Mouse (Mus musculus) adrenal gland, postnatal 14 days (tissue): Measurements from ENCODE around the gene Pglyrp1. TPM values are rescaled to one million over a fixed set of nuclear protein-coding genes. Genes with fewer than 3 reads are reported as not detected.
A peak's percentile ranks its signal among the peaks of the same experiment; 100 is the strongest.
"Not testable (repeated sequence)": the region's sequence is repeated elsewhere in the genome, so short reads cannot be mapped to it uniquely, and the experiment has no call there.

Experiments
- DNase-seq: peaks from one replicate; pipeline ENCODE4 v3.0.0; 2021; ENCODE audit warnings: mixed read lengths
- long read RNA-seq, 2 experiments: library from polyadenylated mRNA; stranded (forward); transcript quantifications; one replicate each; pipeline ENCODE4 v2.0.0; 2021
- total RNA-seq: library from RNA; stranded (reverse); gene quantifications from 2 replicates; pipeline ENCODE4 v1.2.3, GENCODE M21; 2021

Pglyrp1 gene
- total RNA-seq = 2.3 and 4.5 TPM in 2 replicates
- long read RNA-seq, experiment 1, partial matches to known transcripts = 0 of 1 reads
- long read RNA-seq, experiment 1, other reads (novel, unspliced or antisense) = 0 of 1 reads
- long read RNA-seq, experiment 2 = 0 reads

- DNase-seq = not testable (repeated sequence)
These were observed at the start of gene Pglyrp1 for GRCm38 (mm10) chr7:18871031-18871430. Pglyrp1 (plus strand) TSS chr7:18871331.

GRCm38 (mm10) chr7:18821507-18821906 is 49.6 kb upstream of the Pglyrp1 start, which contains the start of gene Psg17:
Psg17 (minus strand) TSS chr7:18821607.
- DNase-seq = no peak

GRCm38 (mm10) chr7:18827792-18828546 is 43.2 kb upstream of the Pglyrp1 start:
- DNase-seq = no peak

GRCm38 (mm10) chr7:18828592-18828991 is 42.5 kb upstream of the Pglyrp1 start:
- peak; percentile 11 for DNase-seq

GRCm38 (mm10) chr7:18829545-18829944 is 41.6 kb upstream of the Pglyrp1 start:
- no peak for DNase-seq

- DNase-seq = peak; percentile 21
These were observed 38.8 kb upstream of the Pglyrp1 start for GRCm38 (mm10) chr7:18832298-18832697.

- DNase-seq = peak; percentile 17
These were observed 31.3 kb upstream of the Pglyrp1 start, which contains the start of gene Mill2 for GRCm38 (mm10) chr7:18839865-18840264. Mill2 (plus strand) TSS chr7:18839966.

GRCm38 (mm10) chr7:18840386-18841173 is 30.6 kb upstream of the Pglyrp1 start:
- peak; percentile 52 for DNase-seq

- no peak for DNase-seq
These were observed 30.0 kb upstream of the Pglyrp1 start for GRCm38 (mm10) chr7:18841174-18841567.

GRCm38 (mm10) chr7:18844811-18845210 is 26.3 kb upstream of the Pglyrp1 start:
- no peak for DNase-seq

- no peak for DNase-seq
These were observed 22.7 kb upstream of the Pglyrp1 start for GRCm38 (mm10) chr7:18848395-18848794.

GRCm38 (mm10) chr7:18858310-18858916 is 12.7 kb upstream of the Pglyrp1 start:
- no peak for DNase-seq

- no peak for DNase-seq
These were observed 8.3 kb upstream of the Pglyrp1 start for GRCm38 (mm10) chr7:18862801-18863200.

- no peak for DNase-seq
These were observed 2.6 kb upstream of the Pglyrp1 start for GRCm38 (mm10) chr7:18868491-18868890.

- DNase-seq = no peak
These were observed 1.1 kb downstream of the Pglyrp1 start for GRCm38 (mm10) chr7:18872014-18872802.

GRCm38 (mm10) chr7:18872816-18873215 is 1.7 kb downstream of the Pglyrp1 start:
- no peak for DNase-seq

GRCm38 (mm10) chr7:18873253-18873652 is 2.1 kb downstream of the Pglyrp1 start:
- peak; percentile 81 for DNase-seq

- no peak for DNase-seq
These were observed 4.2 kb downstream of the Pglyrp1 start for GRCm38 (mm10) chr7:18875372-18875771.

GRCm38 (mm10) chr7:18878691-18879090 is 7.6 kb downstream of the Pglyrp1 start:
- DNase-seq = no peak

GRCm38 (mm10) chr7:18883991-18884744 is 13.0 kb downstream of the Pglyrp1 start:
- DNase-seq = no peak
